Mouse (Mus musculus): ENCODE data around the gene Syce2. TPM values are rescaled to one million over a fixed set of nuclear protein-coding genes. Genes with fewer than 3 reads are reported as not detected.

The Syce2 gene
- polyA plus RNA-seq, 1 experiment from 2014 or later, result 46.6 TPM

- H3K27ac ChIP-seq (ENCODE audit: low read depth, low read length), result no peak overlapping the region
- H3K9ac ChIP-seq (ENCODE audit: low read depth, low read length), result no peak overlapping the region; the same call in 1 of the 2 replicates
- no peaks in the 10 kb centered on the region for H3K27me3 ChIP-seq (replicated peaks; ENCODE audit: control insufficient read depth, insufficient read depth, low read length)
- no peaks in the 10 kb centered on the region for H3K9me3 ChIP-seq (ENCODE audit: control insufficient read depth, low read length)
- ATAC-seq, result no peak
- peaks cover 54% of the 10 kb centered on the region for H3K36me3 ChIP-seq (ENCODE audit: control insufficient read depth, insufficient read depth, low read length)
- 79% methylated on average over 1 of the region's 1 CpGs for WGBS
- H3K4me3 ChIP-seq (ENCODE audit: low read length), result no peak overlapping the region
- peaks cover 30% of the 10 kb centered on the region for H3K4me1 ChIP-seq (ENCODE audit: control insufficient read depth, insufficient read depth, low read depth, low read length)
- H3K4me2 ChIP-seq (ENCODE audit: low read length), result no peak overlapping the region
These were observed 30.4 kb upstream of the Syce2 start for GRCm38 (mm10) chr8:84841514-84841913.

- peak overlapping the region; percentile 60 for H3K4me2 ChIP-seq (ENCODE audit: low read length)
- H3K36me3 ChIP-seq (ENCODE audit: control insufficient read depth, insufficient read depth, low read length), result peaks cover 35% of the 10 kb centered on the region
- H3K9ac ChIP-seq (ENCODE audit: low read depth, low read length), result peak overlapping the region; percentile 98
- peaks cover 29% of the 10 kb centered on the region for H3K4me1 ChIP-seq (ENCODE audit: control insufficient read depth, insufficient read depth, low read depth, low read length)
- ATAC-seq, result no peak
- WGBS, result 89% methylated on average over 9 of the region's 9 CpGs
- no peaks in the 10 kb centered on the region for H3K9me3 ChIP-seq (ENCODE audit: control insufficient read depth, low read length)
- H3K27ac ChIP-seq (ENCODE audit: low read depth, low read length), result no peak overlapping the region
- no peaks in the 10 kb centered on the region for H3K27me3 ChIP-seq (replicated peaks; ENCODE audit: control insufficient read depth, insufficient read depth, low read length)
- H3K4me3 ChIP-seq (ENCODE audit: low read length), result peak overlapping the region; percentile 84
These were observed 27.4 kb upstream of the Syce2 start for GRCm38 (mm10) chr8:84844397-84845070.

- 11% methylated on average over 12 of the region's 12 CpGs for WGBS
These were observed 26.4 kb upstream of the Syce2 start for GRCm38 (mm10) chr8:84845355-84846093.

GRCm38 (mm10) chr8:84846094-84846721, 25.7 kb upstream of the Syce2 start:
- Histone ChIP-seq H3K9ac (ENCODE audit: low read depth, low read length) (peak overlapping the region; percentile 98), H3K4me3 (ENCODE audit: low read length) (peak overlapping the region; percentile 84), H3K9me3 (ENCODE audit: control insufficient read depth, low read length) (no peaks in the 10 kb centered on the region), H3K27me3 (replicated peaks; ENCODE audit: control insufficient read depth, insufficient read depth, low read length) (no peaks in the 10 kb centered on the region), H3K4me1 (ENCODE audit: control insufficient read depth, insufficient read depth, low read depth, low read length) (peaks cover 25% of the 10 kb centered on the region), H3K4me2 (ENCODE audit: low read length) (peak overlapping the region; percentile 60), H3K27ac (ENCODE audit: low read depth, low read length) (peak overlapping the region; percentile 84), H3K36me3 (ENCODE audit: control insufficient read depth, insufficient read depth, low read length) (peaks cover 35% of the 10 kb centered on the region)
- peak; percentile 15 for ATAC-seq
- WGBS, result under 1% methylated on average over 30 of the region's 30 CpGs

More at GRCm38 (mm10) chr8:84845355-84846093, 26.4 kb upstream of the Syce2 start:
- Histone ChIP-seq H3K4me1 (ENCODE audit: control insufficient read depth, insufficient read depth, low read depth, low read length) (peaks cover 25% of the 10 kb centered on the region), H3K9me3 (ENCODE audit: control insufficient read depth, low read length) (no peaks in the 10 kb centered on the region), H3K9ac (ENCODE audit: low read depth, low read length) (peak overlapping the region; percentile 98), H3K4me3 (ENCODE audit: low read length) (peak overlapping the region; percentile 84), H3K27me3 (replicated peaks; ENCODE audit: control insufficient read depth, insufficient read depth, low read length) (no peaks in the 10 kb centered on the region), H3K36me3 (ENCODE audit: control insufficient read depth, insufficient read depth, low read length) (peaks cover 35% of the 10 kb centered on the region), H3K27ac (ENCODE audit: low read depth, low read length) (peak overlapping the region; percentile 84), H3K4me2 (ENCODE audit: low read length) (peak overlapping the region; percentile 60)
- ATAC-seq, result no peak

GRCm38 (mm10) chr8:84846722-84847572, 25.0 kb upstream of the Syce2 start, which contains the start of gene Calr:
Calr (minus strand) TSS chr8:84846934.
- Histone ChIP-seq H3K4me1 (ENCODE audit: control insufficient read depth, insufficient read depth, low read depth, low read length) (peaks cover 25% of the 10 kb centered on the region), H3K9ac (ENCODE audit: low read depth, low read length) (peak within 1 kb of the TSS; percentile 98), H3K4me3 (ENCODE audit: low read length) (peak within 1 kb of the TSS; percentile 84), H3K4me2 (ENCODE audit: low read length) (peak within 1 kb of the TSS; percentile 89), H3K9me3 (ENCODE audit: control insufficient read depth, low read length) (no peaks in the 10 kb centered on the region), H3K36me3 (ENCODE audit: control insufficient read depth, insufficient read depth, low read length) (peaks cover 27% of the 10 kb centered on the region), H3K27ac (ENCODE audit: low read depth, low read length) (peak within 1 kb of the TSS; percentile 88), H3K27me3 (replicated peaks; ENCODE audit: control insufficient read depth, insufficient read depth, low read length) (no peaks in the 10 kb centered on the region)
- WGBS, result 1% methylated on average over 43 of the region's 55 CpGs
- peak; percentile 99 for ATAC-seq

GRCm38 (mm10) chr8:84847684-84848435, 24.1 kb upstream of the Syce2 start:
- ATAC-seq, result no peak

GRCm38 (mm10) chr8:84856434-84856833, 15.5 kb upstream of the Syce2 start:
- H3K36me3 ChIP-seq (ENCODE audit: control insufficient read depth, insufficient read depth, low read length), result peaks cover 6% of the 10 kb centered on the region

More at GRCm38 (mm10) chr8:84847684-84848435, 24.1 kb upstream of the Syce2 start:
- Histone ChIP-seq H3K27me3 (replicated peaks; ENCODE audit: control insufficient read depth, insufficient read depth, low read length) (no peaks in the 10 kb centered on the region), H3K9me3 (ENCODE audit: control insufficient read depth, low read length) (no peaks in the 10 kb centered on the region), H3K4me3 (ENCODE audit: low read length) (peak overlapping the region; percentile 84), H3K9ac (ENCODE audit: low read depth, low read length) (peak overlapping the region; percentile 80), H3K27ac (ENCODE audit: low read depth, low read length) (peak overlapping the region; percentile 88), H3K36me3 (ENCODE audit: control insufficient read depth, insufficient read depth, low read length) (peaks cover 18% of the 10 kb centered on the region), H3K4me1 (ENCODE audit: control insufficient read depth, insufficient read depth, low read depth, low read length) (peaks cover 25% of the 10 kb centered on the region), H3K4me2 (ENCODE audit: low read length) (peak overlapping the region; percentile 89)
- WGBS, result 45% methylated on average over 6 of the region's 6 CpGs

GRCm38 (mm10) chr8:84856864-84857441, 15.0 kb upstream of the Syce2 start, which contains the start of gene Farsa:
Farsa (plus strand) TSS chr8:84856989.
- no peaks in the 10 kb centered on the region for H3K9me3 ChIP-seq (ENCODE audit: control insufficient read depth, low read length)
- H3K4me3 ChIP-seq (ENCODE audit: low read length), result peak within 1 kb of the TSS; percentile 94
- peak within 1 kb of the TSS; percentile 91 for H3K9ac ChIP-seq (ENCODE audit: low read depth, low read length)
- peaks cover 8% of the 10 kb centered on the region for H3K36me3 ChIP-seq (ENCODE audit: control insufficient read depth, insufficient read depth, low read length)
- under 1% methylated on average over 39 of the region's 39 CpGs for WGBS
- no peaks in the 10 kb centered on the region for H3K27me3 ChIP-seq (replicated peaks; ENCODE audit: control insufficient read depth, insufficient read depth, low read length)
- peak within 1 kb of the TSS; percentile 85 for H3K27ac ChIP-seq (ENCODE audit: low read depth, low read length)
- peaks cover 12% of the 10 kb centered on the region for H3K4me1 ChIP-seq (ENCODE audit: control insufficient read depth, insufficient read depth, low read depth, low read length)
- H3K4me2 ChIP-seq (ENCODE audit: low read length), result peak within 1 kb of the TSS; percentile 96
- ATAC-seq, result peak; percentile 95

More at GRCm38 (mm10) chr8:84856434-84856833, 15.5 kb upstream of the Syce2 start:
- Histone ChIP-seq H3K27me3 (replicated peaks; ENCODE audit: control insufficient read depth, insufficient read depth, low read length) (no peaks in the 10 kb centered on the region), H3K4me1 (ENCODE audit: control insufficient read depth, insufficient read depth, low read depth, low read length) (peaks cover 12% of the 10 kb centered on the region), H3K4me3 (ENCODE audit: low read length) (peak overlapping the region; percentile 94), H3K4me2 (ENCODE audit: low read length) (no peak overlapping the region), H3K27ac (ENCODE audit: low read depth, low read length) (no peak overlapping the region), H3K9me3 (ENCODE audit: control insufficient read depth, low read length) (no peaks in the 10 kb centered on the region), H3K9ac (ENCODE audit: low read depth, low read length) (no peak overlapping the region)
- peak; percentile 22 for ATAC-seq
- 91% methylated on average over 3 of the region's 3 CpGs for WGBS
